Mouse (Mus musculus) gastrocnemius, adult 2 months (tissue): ENCODE data around the gene Pex19. TPM values are rescaled to one million over a fixed set of nuclear protein-coding genes. Genes with fewer than 3 reads are reported as not detected.

Source experiments
- DNase-seq: peaks from one replicate; pipeline ENCODE4 v3.0.0; 2022
- H3K27ac ChIP-seq: fragments of 200-600 bp; 2 replicates; pipeline ENCODE4 v1.8.1; 2022; ENCODE audit warnings: mild to moderate bottlenecking
- H3K4me3 ChIP-seq: fragments of 200-600 bp; 2 replicates; pipeline ENCODE4 v1.8.1; 2022; ENCODE audit warnings: mild to moderate bottlenecking, moderate library complexity
- CTCF ChIP-seq: fragments of 200-600 bp; IDR thresholded peaks from 2 replicates; pipeline ENCODE4 v1.8.1; 2022; ENCODE audit warnings: antibody characterized with exemption, mild to moderate bottlenecking, moderate library complexity
- intact Hi-C: fragments of 180-260 bp; cut with DNase I; formaldehyde crosslinking; loops from one replicate; pipeline ENCODE4 v1.15.1; 2025
- long read RNA-seq, 2 experiments: library from polyadenylated mRNA; stranded (forward); transcript quantifications; one replicate each; pipeline ENCODE4 v2.0.0; 2021
- total RNA-seq, 2 experiments: library from RNA; stranded (reverse); gene quantifications; 2 replicates each; pipeline ENCODE4 v1.2.3; 2021

Gene Pex19
- 10 to 100 TPM; 62.9 to 80.8 TPM for total RNA-seq
- long read RNA-seq, experiment 1, transcript Pex19-201 (8 exons, 1,917 nt) = major isoform, 147 of 163 reads
- long read RNA-seq, experiment 1, partial matches to known transcripts = 2 of 163 reads
- long read RNA-seq, experiment 1, other reads (novel, unspliced or antisense) = 13 of 163 reads
- long read RNA-seq, experiment 2, transcript Pex19-201 (8 exons, 1,917 nt) = major isoform, 137 of 153 reads
- long read RNA-seq, experiment 2, partial matches to known transcripts = 2 of 153 reads
- long read RNA-seq, experiment 2, other reads (novel, unspliced or antisense) = 14 of 153 reads

DNA sequence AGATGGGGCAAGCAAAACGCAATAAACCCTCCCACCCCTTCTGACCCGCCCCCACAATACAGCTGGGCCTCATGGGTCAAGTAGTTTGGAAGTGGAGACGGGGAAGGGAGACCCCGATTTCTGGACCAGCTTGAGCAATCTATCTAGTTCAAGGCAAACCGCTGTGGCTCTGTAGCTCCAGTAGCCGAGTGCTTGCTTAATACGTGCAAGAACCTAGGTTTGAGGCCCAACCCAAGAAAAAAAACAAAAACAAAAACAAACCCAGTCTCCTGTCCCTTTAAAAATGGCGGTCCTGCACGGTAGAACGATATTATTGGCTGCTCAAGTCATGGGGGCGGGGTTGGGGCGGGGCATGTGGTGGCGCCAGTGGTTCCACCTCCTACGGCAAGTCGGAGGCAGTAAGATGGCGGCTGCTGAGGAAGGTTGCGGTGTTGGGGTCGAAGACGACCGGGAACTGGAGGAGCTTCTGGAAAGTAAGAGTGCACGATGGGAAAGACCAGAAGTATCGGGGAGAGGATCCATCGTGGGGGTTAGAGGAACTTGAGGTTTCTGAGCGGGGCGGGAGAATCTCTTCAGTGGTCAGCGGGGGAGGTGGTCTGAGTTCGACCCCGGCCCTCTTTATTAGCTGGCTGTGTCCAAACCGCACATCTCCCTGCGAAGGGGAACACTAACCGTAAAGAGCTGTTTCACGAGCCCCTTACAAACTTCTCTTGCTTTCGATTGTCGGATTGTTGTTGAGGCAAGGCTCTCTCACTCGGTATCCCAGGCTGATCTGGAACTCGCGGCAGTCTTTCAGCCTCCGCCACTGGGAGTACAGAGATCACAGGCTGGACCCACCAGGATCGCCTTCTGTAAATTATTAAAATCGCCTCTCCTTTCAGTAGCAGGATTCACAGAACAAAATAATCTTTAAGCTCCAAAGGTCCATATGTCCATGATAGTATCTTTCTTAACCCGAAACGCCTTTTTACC, at the start of gene Pex19:
Pex19 (plus strand) TSS at position 380 of the 972 bp plus-strand sequence.
- no peak for TF ChIP-seq CTCF
- Histone ChIP-seq H3K27ac (peak within 1 kb of the TSS; percentile 89), H3K4me3 (peak within 1 kb of the TSS; percentile 95)
- DNase-seq = peak; percentile 82
- intact Hi-C loops = loop anchor here (5.0 kb wide), 1 partner anchor 186 kb away; no protein-coding TSS in a partner anchor

GRCm38 (mm10) chr1:172077981-172078380, 48.6 kb upstream of the Pex19 start:
- Histone ChIP-seq H3K4me3 (no peak overlapping the region), H3K27ac (peak overlapping the region; percentile 56)
- peak; percentile 63 for DNase-seq
- intact Hi-C loops = no loop called here
- TF ChIP-seq CTCF = no peak

DNA sequence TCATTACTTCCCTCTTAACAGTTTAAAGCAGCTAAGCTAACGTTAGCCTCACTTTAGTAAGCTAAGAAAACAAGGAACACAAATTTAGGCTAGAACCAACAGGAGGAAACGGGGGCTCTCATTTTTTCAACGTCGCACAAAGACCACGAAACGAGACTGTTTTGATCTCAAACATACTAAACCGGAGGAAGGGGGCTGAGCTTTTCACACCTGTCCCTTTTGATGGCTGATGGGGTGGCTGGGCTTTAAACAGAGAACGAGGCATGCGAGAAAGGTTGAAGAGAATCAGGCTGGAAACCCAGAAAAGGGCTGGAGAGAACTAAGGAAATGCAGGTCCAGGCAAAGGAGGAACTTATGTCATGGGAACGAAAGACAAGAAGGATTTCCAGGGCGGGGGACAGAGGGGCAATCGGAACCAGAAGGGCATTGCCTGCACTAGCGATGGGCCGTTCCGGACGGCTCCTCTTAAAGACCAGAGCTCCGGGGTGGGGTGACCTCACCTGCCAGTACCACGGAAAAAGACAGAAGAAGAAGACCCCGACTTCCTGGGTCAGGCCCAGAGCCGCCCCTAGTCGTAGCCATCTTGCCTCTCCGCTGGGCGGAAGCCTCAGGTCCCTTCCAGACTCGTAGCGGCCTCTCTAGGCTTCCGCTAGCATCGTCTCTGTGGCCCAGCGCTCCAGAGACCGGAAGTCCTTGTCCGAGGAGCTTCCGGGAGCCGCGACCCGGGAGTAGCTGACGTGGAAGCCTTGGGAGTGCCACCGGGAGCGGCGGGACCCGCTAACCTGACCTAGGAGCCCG, 44.3 kb upstream of the Pex19 start, which contains the start of the genes Copa and Ncstn:
Copa (plus strand) TSS at position 429 of the 798 bp plus-strand sequence.
Ncstn (minus strand) TSS at position 695 of the 798 bp plus-strand sequence.
- TF ChIP-seq CTCF = peak; percentile 32; the same call in 1 of the 2 replicates
- Histone ChIP-seq H3K4me3 (peak within 1 kb of the TSS; percentile 70), H3K27ac (peak within 1 kb of the TSS; percentile 98)
- intact Hi-C loops = loop anchor here (5.0 kb wide), 1 partner anchor 295 kb away; the partner anchor contains the start of gene Pigm
- DNase-seq = peak; percentile 96

DNA sequence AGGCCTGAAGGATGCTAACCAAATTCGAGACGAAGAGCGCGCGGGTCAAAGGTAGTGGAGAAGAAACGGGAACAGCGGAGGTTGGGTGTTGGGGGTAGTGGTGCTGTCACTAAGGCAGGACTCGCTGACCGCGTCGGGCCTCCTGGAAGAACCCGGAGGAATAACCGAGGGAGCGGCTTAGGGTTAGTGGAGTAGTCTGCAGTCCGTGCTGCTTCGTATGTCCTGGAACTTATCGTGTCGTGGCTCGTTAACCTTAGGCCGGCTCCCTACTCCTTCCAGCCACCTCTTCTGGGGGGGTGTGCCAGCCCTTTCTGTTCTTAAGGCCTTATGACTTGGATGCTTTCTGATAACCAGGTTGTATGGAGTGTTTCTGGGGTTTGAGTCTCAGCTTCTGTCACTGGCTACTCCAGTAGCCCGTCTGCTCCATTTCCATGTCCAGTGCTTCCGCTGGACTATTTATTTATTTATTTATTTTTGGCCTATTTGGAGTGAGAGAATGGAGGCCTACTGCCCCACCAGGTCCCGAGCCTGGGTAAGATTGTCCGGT, 43.6 kb upstream of the Pex19 start:
- no peak for TF ChIP-seq CTCF
- Histone ChIP-seq H3K27ac (peak overlapping the region; percentile 98), H3K4me3 (peak overlapping the region; percentile 70)
- no peak for DNase-seq
- intact Hi-C loops = loop anchor here (5.0 kb wide), 1 partner anchor 294 kb away; the partner anchor contains the start of gene Pigm

DNA sequence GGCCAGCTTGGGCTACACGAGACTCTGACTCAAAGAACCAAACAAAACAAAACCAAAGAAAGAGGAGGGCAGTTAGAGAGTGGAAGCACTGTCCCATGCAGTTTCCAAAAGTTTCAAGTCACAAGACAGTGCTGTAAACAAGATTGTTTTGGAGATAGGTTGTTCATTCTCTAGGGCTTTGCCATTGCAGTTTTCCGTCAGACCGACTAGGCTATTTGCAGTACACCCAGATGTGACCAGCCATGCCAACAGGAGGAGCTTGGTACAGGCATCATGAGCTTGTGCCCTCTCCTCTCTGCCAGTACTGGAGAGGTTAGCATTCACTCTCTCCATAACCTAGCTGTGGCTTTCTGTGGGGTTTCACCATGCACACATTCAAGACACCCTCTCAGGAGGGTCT, 33.0 kb upstream of the Pex19 start:
- intact Hi-C loops = no loop called here
- no peak for TF ChIP-seq CTCF
- DNase-seq = peak; percentile 22
- Histone ChIP-seq H3K4me3 (no peak overlapping the region), H3K27ac (peak overlapping the region; percentile 61)

- intact Hi-C loops = no loop called here
- no peak for TF ChIP-seq CTCF
- H3K4me3 ChIP-seq = no peak overlapping the region
These were observed 32.3 kb upstream of the Pex19 start for GRCm38 (mm10) chr1:172094295-172094694.

GRCm38 (mm10) chr1:172095202-172095601, 31.4 kb upstream of the Pex19 start:
- intact Hi-C loops = no loop called here
- Histone ChIP-seq H3K4me3 (no peak overlapping the region), H3K27ac (no peak overlapping the region; the same call in 1 of the 2 replicates)
- DNase-seq = no peak
- no peak for TF ChIP-seq CTCF

More at GRCm38 (mm10) chr1:172094295-172094694, 32.3 kb upstream of the Pex19 start:
- DNase-seq = no peak
- peak overlapping the region; percentile 61 for H3K27ac ChIP-seq

DNA sequence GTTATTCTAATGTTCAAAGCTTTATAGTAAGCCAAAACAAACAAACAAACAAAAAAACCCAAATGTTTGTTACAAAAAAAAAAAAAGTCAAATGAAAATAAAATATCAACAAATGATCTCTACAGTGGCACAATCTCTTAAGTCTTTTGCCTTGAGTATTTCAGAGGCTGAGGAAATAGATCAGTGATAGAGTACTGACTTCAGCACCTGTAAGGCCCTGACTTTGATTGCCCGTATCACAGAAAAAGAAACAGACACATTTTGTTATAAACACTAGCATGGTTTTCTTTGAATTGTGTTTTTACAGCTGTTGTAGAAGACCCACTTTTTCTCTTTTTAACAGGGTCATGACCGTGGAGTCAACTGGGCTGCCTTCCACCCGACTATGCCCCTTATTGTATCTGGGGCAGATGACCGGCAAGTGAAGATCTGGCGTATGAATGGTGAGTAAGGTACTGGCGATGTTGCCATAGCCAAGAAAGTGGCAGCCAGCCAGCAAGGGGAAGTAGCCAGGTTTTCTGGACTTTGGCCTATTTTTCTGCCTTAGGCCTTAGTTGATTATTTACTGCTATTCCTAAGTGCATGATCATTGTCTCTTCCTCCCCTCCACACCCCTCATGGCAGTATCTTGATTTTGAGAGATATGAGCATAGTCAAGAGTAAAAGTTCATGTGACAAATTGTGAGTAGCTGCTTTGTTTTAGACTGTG, 27.1 kb upstream of the Pex19 start:
- no peak for DNase-seq
- no peak overlapping the region for H3K27ac ChIP-seq
- H3K4me3 ChIP-seq = no peak overlapping the region
- intact Hi-C loops = no loop called here
- no peak for TF ChIP-seq CTCF

DNA sequence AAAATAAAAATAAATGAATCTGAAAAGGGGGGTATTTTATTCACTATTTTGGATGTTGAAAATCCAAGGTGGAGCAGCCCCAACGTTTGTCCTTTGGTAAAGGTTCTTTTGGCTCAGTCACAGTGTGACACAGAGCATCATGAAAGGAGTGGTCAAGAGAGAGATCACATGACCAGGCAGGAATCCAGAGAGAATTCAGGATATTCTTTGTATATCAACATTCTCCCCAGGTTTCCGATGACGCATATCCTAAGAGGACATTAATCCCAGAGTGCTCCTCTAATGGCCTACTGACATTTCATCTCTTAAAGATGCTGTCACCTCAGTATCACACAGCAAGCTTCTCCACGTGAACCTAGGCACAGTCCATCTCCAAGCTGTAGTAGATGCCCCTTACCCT, 22.9 kb upstream of the Pex19 start:
- intact Hi-C loops = no loop called here
- no peak for TF ChIP-seq CTCF
- Histone ChIP-seq H3K4me3 (no peak overlapping the region), H3K27ac (no peak overlapping the region)
- no peak for DNase-seq

GRCm38 (mm10) chr1:172105101-172105500, 21.5 kb upstream of the Pex19 start:
- no peak overlapping the region for H3K27ac ChIP-seq

More at GRCm38 (mm10) chr1:172105101-172105500, 21.5 kb upstream of the Pex19 start:
- H3K4me3 ChIP-seq = no peak overlapping the region
- intact Hi-C loops = no loop called here
- no peak for TF ChIP-seq CTCF
- DNase-seq = no peak
